Mouse (Mus musculus) heart, postnatal 4 days (tissue): ENCODE data around the gene Pet100. TPM values are rescaled to one million over a fixed set of nuclear protein-coding genes. Genes with fewer than 3 reads are reported as not detected.

Experiments
- DNase-seq: peaks from one replicate; pipeline ENCODE4 v3.0.0; 2021
- total RNA-seq, 2 experiments: library from RNA; stranded (reverse); gene quantifications; 2 replicates each; pipeline ENCODE4 v1.2.3; 2021

The Pet100 gene
- total RNA-seq, 2 experiments from 2014 or later, result 72.5 to 77.7 TPM

DNA sequence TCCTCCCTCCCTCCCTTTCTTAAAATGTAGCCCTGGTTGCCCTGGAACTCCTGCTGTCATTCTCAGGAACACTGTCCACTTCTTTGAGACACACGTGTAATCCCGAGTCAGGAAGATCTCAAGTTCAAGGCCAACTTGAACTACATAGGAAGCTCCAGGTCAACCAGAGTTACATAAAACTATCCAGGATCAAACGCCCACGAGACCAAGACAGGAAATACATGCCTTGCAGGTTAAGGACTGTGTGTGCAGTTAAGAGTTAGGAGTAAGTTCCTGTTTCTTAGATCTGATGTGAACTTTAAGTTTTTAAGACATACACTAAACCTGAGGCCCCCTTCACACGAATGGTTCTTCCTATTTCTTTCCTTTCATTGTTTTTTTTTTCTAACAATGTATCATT, 5.6 kb downstream of the Pet100 start:
- DNase-seq, result no peak

DNA sequence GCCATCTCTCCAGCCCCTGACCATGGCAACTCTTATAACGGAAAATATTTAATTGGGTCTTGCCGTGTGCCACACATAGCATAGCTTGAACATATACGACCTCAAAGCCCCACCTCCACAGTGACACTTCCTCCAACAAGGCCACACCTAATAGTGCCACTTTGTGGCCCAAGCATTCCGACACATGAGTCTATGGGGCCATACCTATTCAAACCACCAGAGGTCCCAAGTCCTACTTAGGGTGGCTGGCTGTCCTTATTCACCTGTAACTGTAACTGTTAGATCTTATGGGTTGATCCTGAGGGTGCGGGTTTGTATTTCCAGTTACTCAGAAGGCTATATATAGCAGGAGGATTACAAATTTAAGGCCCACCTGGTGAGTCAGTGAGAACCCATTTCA, 6.7 kb downstream of the Pet100 start:
- peak; percentile 38 for DNase-seq

DNA sequence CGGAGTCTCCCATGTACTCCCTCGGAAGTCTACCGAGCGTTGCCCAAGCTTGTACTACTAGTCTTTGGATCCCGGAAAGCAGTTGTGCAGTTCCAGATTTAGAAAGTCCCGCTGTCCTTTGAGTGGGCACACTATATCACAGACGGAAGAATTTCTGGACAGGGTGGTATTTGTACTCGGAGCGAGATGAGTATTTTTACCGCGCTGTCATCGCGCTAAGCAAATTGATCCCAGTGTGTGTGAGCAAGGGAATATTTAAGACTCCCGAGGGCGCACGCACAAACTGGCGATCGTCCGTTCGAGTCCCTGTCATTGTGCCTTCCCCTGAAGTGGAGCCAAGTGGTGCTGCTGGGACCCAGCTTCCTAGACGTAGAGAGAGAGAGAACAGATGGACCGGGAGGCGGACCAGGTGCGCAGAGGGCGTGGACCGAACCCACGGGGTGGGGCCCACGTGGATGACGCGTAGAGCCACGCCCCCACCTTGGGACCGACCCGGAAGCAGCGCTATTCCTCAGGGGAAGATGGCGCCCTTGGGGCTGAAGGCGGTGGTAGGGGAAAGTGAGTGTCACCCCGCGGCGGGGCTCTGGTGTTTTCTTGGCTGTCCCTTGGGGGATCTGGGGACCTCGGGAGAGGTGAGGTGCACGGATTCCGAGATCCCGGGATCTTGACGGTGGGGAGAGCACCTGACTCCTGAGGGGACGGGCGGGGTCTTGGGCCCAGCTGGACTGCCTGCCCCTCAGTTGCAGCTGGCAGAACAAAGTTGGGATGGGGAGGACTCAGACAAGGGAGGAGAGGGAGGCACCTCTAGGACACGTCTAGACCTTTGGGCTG, 9.5 kb downstream of the Pet100 start, which contains the start of gene Stxbp2:
Gene Stxbp2, plus strand, starts transcription at position 309 of the 831 bp plus-strand sequence.
- peak; percentile 60 for DNase-seq

DNA sequence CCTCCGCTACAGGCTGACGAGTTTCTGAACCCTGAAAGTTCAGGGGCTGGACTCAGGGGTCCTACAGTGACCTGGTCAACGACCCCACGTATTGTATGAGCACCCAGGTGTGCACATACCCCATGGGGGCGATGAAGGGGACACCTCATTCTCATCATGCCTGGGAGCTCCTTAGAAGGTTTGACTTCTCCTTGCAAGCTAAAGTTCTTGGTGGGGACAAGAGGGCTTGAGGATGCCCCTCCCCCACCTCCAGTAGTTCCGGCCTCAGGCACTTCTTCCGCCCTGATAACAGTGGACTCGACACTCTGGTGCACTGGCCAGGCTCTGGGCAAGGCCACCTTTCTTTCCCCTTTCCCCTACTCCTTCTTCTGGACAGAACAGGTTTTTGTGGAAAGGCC, 10.1 kb downstream of the Pet100 start:
- no peak for DNase-seq

DNA sequence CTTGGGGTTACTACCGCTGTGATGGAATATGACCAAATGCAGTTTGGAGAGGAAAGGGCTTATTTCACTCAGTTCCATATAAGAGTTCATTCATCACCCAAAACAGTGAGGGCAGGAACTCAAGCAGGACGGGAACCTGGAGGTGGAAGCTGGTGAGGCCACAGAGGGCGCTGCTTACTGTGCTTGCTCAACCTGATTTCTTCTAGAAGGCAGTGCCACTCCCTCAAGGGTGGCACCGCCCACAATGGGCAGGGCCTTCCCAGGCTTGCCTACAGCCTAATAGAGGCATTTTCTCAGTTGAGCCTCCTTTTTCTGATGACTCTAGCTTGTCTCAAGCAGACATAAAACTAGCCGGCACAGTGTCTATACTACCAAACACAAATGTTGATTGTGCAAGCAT, 24.5 kb downstream of the Pet100 start:
- DNase-seq, result peak; percentile 37

DNA sequence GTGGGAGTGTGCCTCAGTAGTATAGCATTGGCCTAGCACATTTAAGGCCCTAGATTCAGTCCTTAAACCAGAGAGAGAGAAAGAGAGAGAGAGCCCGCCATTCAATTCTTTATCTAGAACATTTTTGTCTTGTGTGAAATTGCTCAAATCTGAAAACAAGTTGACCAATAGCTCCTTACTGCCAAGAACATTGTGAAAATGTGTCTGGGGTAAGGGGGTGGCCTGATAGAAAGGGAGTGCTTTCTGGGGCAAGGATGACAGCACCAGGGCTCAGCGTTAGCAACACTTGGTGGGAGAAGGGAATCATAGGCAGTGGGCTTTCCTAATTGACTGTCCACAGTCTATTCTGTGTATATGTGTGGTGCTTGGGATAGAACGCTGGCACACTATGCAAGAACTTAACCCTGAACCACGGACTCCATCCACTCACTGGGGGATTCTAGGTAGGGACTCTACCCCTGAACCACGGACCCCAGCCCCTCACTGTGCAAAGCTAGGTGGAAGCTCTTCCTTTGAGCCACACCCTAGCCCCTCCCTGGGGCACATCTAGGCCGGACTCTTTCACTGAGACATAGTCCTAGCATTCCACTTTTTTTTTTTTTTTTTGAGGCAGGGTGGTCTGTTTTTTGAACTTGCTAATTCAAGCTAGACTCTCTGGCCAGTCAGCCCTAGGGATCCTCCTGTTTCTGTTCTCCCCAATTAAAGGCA, 25.6 kb downstream of the Pet100 start:
- DNase-seq, result no peak

DNA sequence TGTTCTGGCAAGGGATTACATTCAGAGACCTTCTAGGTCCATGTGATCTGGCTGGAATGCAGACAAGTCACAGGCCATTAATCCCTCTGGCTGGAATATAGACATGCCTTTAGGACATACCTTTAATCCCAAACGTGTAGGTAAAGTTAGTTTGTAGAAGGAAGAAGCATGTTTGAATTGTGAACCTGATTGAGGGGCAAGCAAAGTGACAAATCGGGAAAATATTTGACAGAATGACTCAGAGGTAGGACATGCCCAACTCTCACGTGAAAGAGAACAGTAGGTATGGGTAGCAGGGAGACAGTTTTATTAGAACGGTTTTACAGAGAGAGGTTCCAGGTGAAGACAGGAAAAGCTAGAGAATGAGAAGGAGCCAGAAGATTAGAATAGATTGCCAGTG, 26.2 kb downstream of the Pet100 start:
- DNase-seq, result no peak

DNA sequence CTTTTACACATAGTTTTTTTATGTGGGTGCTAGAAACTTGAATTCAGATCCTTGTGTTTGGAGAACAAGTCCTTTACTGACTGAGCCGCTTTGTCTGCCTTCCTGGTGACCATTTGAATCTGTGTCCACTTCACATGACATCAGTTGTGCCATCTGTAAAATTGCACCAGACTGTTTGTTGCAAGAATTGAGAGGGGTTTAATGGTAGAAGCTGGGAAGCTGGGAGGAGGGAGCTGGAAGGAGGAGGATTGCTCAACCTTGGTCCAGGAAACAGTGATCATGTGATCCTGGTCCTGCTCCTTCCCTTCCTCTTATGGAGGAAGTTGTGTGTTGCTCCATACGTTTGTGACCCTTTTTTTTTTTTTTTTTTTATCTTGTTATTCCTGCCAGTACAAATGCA, 26.9 kb downstream of the Pet100 start:
- DNase-seq, result no peak

DNA sequence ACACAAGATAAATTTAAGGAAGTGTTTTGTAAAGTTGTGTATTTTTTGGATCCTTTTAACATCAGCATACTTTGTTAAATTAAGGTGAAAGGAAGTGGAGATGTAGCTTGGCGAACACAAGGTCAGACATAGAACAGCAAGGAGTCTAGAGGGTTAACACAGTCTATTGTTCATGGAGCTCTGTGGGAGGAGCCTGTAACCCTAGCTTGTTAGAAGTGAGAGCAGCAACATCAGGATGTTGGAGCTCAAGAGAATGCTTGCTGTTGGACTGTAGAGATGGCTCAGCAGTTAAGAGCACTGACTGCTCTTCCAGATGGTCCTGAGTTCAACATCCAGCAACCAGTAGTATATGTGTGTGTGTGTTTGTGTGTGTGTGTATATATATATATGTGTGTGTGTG, 27.6 kb downstream of the Pet100 start:
- DNase-seq, result no peak

DNA sequence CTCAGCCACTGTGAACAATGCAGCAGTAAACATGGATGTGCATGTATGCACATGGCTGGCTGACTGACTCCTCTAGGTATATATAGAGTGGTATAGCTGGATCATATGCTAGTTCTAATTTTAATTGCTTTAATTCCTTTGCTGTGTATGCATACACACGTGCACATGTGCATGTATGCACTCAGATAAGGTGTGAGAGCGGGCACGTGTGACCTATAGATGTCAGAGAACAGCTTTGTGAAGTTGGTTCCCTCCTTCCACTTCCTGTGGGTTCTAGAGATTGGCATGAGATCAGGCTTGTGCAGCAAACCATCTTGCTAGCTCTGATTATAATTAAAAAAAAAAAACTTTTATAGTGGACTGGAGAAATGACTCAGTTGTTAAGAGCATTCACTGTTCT, 31.5 kb downstream of the Pet100 start:
- DNase-seq, result no peak

DNA sequence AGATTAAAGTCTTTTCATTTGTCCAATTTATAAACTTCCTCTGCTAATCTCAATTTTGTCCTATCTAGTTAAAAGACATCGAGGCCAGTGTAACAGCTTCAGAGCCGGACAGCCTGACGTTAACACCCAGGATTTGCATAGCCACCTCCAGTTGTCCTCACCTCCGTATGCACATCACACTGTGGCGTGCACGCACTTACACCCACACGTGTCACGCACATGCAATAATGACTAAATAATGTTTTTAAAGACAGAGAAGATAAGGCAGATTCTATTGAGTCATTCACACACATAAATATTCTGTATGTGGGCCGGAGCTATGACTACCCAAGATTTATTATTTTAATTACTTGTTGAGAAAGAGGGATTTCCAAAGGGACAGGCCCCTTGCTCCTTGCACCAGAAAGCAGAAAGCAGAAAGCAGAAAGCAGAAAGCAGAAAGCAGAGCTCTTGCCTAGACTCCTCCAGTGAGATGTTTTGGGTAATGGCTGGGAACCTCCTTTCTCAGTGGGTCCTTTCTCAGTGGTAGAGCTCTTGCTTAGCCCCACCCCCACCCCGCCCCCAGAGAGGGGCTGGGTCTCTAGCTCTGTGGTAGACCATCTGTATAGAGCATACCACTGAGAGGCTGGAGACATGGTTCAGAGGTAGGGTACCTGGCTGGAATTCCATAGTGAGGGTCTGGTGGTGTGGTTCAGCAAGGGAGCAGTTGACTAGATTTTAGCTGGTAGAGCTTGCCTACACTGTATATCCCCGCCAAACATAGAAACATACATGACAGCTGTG, 33.6 kb downstream of the Pet100 start:
- DNase-seq, result no peak

DNA sequence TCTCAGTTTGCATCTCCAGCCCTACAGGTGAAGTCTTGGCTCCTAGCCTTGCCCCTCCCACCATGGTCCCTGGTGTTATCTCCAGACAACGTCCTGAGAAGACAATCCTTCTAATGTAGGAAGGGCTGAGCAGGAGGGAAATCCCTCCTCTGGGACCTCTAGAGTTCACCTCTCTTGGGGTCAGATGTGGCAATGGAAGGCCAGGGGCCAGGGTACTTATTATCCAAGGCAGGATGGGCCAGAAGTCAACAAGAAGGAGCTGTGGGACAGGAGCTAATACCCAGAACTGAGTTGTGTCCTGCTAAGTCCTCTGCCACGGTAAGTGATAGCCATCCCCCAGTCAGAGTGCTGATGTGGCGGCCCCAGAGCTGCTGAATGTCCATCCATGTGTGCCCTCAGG, 34.2 kb downstream of the Pet100 start, which contains the start of gene Retn:
Gene Retn, plus strand, starts transcription at position 245 of the 400 bp plus-strand sequence.
- DNase-seq, result no peak

DNA sequence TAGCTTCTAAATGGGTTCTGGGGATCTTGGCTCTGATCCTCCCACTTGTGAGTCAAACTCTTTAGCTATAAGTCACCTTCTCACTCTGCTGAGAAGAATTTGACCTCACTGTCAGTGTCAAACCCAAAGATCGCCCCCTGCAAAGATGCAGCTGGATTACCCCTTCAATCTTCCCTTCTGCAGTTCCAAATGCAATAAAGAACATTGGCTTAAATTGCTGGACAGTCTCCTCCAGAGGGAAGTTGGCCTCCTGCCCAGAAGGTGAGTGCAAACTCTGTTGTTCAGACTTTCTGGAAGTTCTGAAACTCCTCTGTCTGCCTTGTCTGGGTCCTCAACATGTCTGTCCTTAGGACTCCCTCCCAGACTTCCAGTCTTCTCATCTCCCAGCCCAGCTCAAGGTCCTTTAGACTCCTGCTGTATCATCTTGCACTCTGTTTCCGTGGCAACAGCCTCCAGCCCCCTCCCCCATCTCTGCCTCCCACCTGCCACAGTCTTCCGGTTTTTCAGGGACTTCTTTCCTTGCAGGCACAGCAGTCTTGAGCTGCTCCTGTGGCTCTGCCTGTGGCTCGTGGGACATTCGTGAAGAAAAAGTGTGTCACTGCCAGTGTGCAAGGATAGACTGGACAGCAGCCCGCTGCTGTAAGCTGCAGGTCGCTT, 35.5 kb downstream of the Pet100 start:
- no peak for DNase-seq

DNA sequence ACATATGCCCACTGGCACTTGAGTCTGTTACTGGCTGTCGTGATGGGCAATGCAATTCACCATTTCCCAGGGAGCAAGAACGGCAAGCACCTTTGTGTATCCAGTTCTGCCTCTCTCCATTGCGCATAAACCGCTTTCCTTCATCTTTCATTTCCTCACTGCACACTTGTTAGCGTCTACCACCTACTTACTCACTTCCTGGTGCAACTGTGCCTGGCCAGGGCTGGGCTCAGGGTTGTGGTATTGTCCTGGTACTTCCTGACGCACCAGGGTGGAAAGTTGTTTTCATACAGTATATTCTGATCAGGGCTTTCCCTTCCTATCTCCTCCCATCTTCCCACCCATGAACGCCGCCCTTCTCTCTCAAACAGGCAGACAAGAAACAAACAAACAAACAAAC, 39.5 kb downstream of the Pet100 start:
- DNase-seq, result no peak

DNA sequence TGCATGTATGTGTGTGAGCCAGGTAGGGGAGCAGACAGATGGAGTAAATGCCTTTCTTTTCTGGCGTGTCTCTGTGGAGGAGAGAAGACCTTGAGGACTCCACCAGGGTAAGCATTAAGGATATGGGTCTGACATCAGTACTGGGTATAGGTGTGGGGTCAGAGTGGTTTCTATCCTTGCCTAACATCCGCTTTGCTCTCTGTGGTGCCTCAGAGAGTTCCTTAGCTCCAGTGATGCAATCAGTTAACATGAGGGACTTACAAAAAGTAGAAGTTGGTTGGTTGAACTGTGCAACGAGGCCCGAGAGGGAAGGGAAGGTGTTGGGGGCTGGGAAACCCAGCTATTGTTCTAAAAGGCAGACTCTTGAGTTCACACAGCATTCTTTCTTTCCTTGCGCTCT, 43.1 kb downstream of the Pet100 start:
- DNase-seq, result no peak

DNA sequence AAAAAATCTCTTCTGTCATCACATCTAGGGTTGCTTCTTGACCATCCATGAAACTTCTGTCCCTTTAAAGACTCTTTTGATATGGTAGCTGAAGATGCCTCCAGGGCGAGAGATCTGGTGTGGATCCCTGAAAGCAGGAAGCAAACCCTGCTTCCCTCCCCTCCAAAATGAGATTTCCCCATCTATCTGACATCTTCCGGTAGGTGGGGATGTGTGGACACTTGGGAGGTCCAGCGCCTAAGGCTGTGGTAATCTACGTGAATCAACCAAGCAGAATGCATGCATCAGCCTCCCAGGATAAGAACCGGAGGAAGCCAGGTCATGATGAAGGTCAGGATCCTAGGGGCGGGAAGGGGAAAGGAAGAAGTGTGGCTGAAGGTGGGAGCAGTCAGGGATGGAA, 44.2 kb downstream of the Pet100 start, which contains the start of gene Mcemp1:
Gene Mcemp1, plus strand, starts transcription at position 248 of the 400 bp plus-strand sequence.
- DNase-seq, result no peak

DNA sequence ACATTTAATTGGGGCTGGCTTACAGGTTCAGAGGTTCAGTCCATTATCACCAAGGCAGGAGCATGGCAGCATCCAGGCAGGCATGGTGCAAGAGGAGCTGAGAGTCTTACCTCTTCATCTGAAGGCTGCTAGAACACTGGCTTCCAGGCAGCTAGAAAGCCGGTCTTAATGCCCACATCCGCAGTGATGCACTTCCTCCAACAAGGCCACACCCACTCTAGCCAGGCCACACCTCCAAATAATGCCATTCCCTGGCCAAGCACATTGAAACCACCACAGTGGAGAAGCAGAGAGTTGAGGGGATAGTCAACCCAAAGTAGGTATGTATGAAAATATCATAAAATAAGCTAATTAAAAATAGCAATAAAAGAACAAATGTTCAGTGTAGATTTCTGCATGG, 49.0 kb downstream of the Pet100 start:
- no peak for DNase-seq

DNA sequence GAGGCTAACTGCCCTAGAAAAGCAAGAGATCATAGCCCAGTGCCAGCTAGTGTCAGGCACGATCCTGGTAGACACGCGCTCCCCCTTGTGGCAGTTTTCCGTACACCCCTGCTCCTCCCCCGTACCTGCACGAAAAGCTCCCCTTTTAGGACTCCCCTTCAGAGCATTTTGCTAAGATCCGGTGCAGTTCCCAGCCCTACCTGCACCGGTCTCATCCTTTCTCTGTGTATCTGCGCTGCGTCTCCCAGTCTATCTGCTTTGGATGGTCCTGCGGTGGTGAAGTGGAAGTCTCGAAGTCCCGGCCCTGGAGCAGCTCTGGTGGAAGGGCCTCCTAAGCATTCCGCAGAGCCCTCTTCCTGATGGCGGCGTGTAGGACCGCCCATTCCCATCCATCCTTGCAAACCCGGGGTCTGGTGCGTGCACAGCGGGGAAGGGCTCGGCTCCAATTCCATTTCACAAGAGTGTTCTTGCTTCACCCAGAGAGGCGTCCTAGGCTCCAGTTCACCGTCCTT, 50.7 kb downstream of the Pet100 start, which contains the start of gene Fcor:
Gene Fcor, minus strand, starts transcription at position 383 of the 512 bp plus-strand sequence.
- DNase-seq, result peak; percentile 84

DNA sequence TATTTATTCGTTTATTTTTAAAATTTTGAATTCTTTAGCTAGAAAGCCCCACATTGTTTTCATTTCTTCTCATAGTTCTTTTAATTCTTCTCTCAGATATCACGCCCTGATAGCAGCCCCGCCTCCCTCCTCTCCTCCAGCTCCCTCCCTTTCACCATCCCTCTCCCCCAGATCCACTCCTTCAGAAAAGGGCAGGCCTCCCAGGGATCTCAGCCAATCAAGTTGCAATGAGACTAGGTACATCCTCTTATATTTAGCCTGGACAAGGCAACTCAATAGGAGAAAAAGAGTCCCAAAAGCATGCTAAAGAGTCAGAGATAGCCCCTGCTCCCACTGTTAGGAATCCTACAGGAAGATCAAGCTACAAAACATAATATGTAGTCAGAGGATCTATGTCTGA, 53.3 kb downstream of the Pet100 start:
- DNase-seq, result no peak
